Mouse (Mus musculus) heart, embryonic 10.5 days (tissue): ENCODE results near the gene Rpap3. TPM values are rescaled to one million over a fixed set of nuclear protein-coding genes. Genes with fewer than 3 reads are reported as not detected.
A peak's percentile ranks its signal among the peaks of the same experiment; 100 is the strongest.

ENCODE experiments used
- DNase-seq: peaks from one replicate; pipeline ENCODE4 v3.0.0-alpha.2; 2017; ENCODE audit warnings: low spot score
- H3K27ac ChIP-seq: fragments of 300-500 bp; sonication (generic); 2 replicates; pipeline ENCODE4 v1.5.1; 2016; ENCODE audit warnings: mild to moderate bottlenecking
- H3K27me3 ChIP-seq: fragments of 300-500 bp; sonication (generic); 2 replicates; pipeline ENCODE4 v1.6.1; 2016; ENCODE audit warnings: mild to moderate bottlenecking; ENCODE audit not compliant: poor library complexity, insufficient read depth, severe bottlenecking
- H3K36me3 ChIP-seq: fragments of 300-500 bp; sonication (generic); 2 replicates; pipeline ENCODE4 v1.6.1; 2016; ENCODE audit warnings: mild to moderate bottlenecking, moderate library complexity
- H3K4me1 ChIP-seq: fragments of 300-500 bp; sonication (generic); 2 replicates; pipeline ENCODE4 v1.6.1; 2016; ENCODE audit warnings: mild to moderate bottlenecking
- H3K4me3 ChIP-seq: fragments of 300-500 bp; sonication (generic); 2 replicates; pipeline ENCODE4 v1.5.1; 2016; ENCODE audit warnings: mild to moderate bottlenecking, moderate library complexity
- H3K9me3 ChIP-seq: fragments of 300-500 bp; sonication (generic); 2 replicates; pipeline ENCODE4 v1.6.1; 2016; ENCODE audit warnings: mild to moderate bottlenecking, moderate library complexity
- WGBS: fragments of 180-500 bp; shearing (Covaris S2); methylation state at CpG from one replicate; pipeline ENCODE4 v1.1.7; 2016; 5-methylcytosine and 5-hydroxymethylcytosine counted together
- polyA plus RNA-seq: library from polyadenylated mRNA; unstranded; fragments of >200 nt; fragmentation: Nextera tagmentation; extraction: Ambion mirVana; gene quantifications from 2 replicates; pipeline ENCODE4 v1.2.1, GENCODE M21; 2016

Rpap3 gene
- polyA plus RNA-seq, 1 experiment from 2014 or later, result 27.1 TPM

GRCm38 (mm10) chr15:97745331-97745730, 39.7 kb upstream of the Rpap3 start:
- H3K9me3 ChIP-seq, result no peaks in the 10 kb centered on the region
- 0 out of 2 replicates have a peak overlapping the region, but pooled peaks have one; percentile 1 for H3K4me3 ChIP-seq
- H3K27ac ChIP-seq, result peak overlapping the region; percentile 66
- DNase-seq, result no peak
- H3K27me3 ChIP-seq, result no peaks in the 10 kb centered on the region
- WGBS, result 52% methylated on average over 10 of the region's 10 CpGs
- peaks cover 24% of the 10 kb centered on the region; the same call in 1 of the 2 replicates for H3K36me3 ChIP-seq
- H3K4me1 ChIP-seq, result peaks cover 79% of the 10 kb centered on the region

- Histone ChIP-seq H3K27me3 (no peaks in the 10 kb centered on the region), H3K27ac (peak overlapping the region; percentile 66), H3K4me3 (0 out of 2 replicates have a peak overlapping the region, but pooled peaks have one; percentile 1), H3K36me3 (peaks cover 24% of the 10 kb centered on the region; the same call in 1 of the 2 replicates), H3K9me3 (no peaks in the 10 kb centered on the region), H3K4me1 (peaks cover 75% of the 10 kb centered on the region)
- DNase-seq, result no peak
- 69% methylated on average over 10 of the region's 10 CpGs for WGBS
Observed at GRCm38 (mm10) chr15:97744930-97745329, 39.3 kb upstream of the Rpap3 start.

GRCm38 (mm10) chr15:97743961-97744525, 38.4 kb upstream of the Rpap3 start:
- peaks cover 24% of the 10 kb centered on the region; the same call in 1 of the 2 replicates for H3K36me3 ChIP-seq
- no peaks in the 10 kb centered on the region for H3K27me3 ChIP-seq
- H3K9me3 ChIP-seq, result no peaks in the 10 kb centered on the region
- H3K4me3 ChIP-seq, result no peak overlapping the region
- peak overlapping the region; percentile 67 for H3K27ac ChIP-seq
- no peak for DNase-seq
- H3K4me1 ChIP-seq, result peaks cover 68% of the 10 kb centered on the region
- 52% methylated on average over 12 of the region's 12 CpGs for WGBS

GRCm38 (mm10) chr15:97743210-97743609, 37.6 kb upstream of the Rpap3 start:
- Histone ChIP-seq H3K27ac (peak overlapping the region; percentile 3), H3K4me1 (peaks cover 59% of the 10 kb centered on the region), H3K27me3 (no peaks in the 10 kb centered on the region), H3K4me3 (no peak overlapping the region), H3K9me3 (no peaks in the 10 kb centered on the region), H3K36me3 (peaks cover 19% of the 10 kb centered on the region; the same call in 1 of the 2 replicates)
- 75% methylated on average over 5 of the region's 5 CpGs for WGBS
- DNase-seq, result no peak

- Histone ChIP-seq H3K4me1 (peaks cover 53% of the 10 kb centered on the region), H3K4me3 (no peak overlapping the region), H3K27me3 (no peaks in the 10 kb centered on the region), H3K9me3 (no peaks in the 10 kb centered on the region), H3K36me3 (peaks cover 19% of the 10 kb centered on the region; the same call in 1 of the 2 replicates), H3K27ac (peak overlapping the region; percentile 83)
- no peak for DNase-seq
- WGBS, result 52% methylated on average over 4 of the region's 4 CpGs
Observed at GRCm38 (mm10) chr15:97742600-97742999, 37.0 kb upstream of the Rpap3 start.

DNA sequence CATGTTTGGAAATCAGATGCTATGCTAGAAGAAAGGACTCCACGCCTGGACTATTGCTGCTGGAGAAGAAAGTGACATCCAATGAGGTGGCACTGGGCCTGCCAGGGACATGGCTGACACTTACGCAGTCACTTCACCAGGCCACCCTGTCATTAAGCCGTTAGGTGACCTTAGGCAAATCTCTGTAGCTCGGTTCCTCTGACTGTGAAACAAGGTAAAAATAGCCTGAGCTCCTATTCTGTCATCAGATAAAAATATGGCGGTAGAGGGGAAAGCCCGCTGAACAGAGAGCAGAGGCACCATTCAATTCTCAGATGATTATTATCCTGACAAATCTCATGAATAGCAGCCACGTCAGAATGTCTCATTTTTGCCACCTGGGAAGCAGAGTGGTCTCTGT, 36.4 kb upstream of the Rpap3 start:
- H3K4me3 ChIP-seq, result no peak overlapping the region
- 36% methylated on average over 7 of the region's 7 CpGs for WGBS
- peak overlapping the region; percentile 83 for H3K27ac ChIP-seq
- peaks cover 19% of the 10 kb centered on the region; the same call in 1 of the 2 replicates for H3K36me3 ChIP-seq
- H3K9me3 ChIP-seq, result no peaks in the 10 kb centered on the region
- no peaks in the 10 kb centered on the region for H3K27me3 ChIP-seq
- peaks cover 51% of the 10 kb centered on the region for H3K4me1 ChIP-seq
- DNase-seq, result no peak

- Histone ChIP-seq H3K4me1 (peaks cover 48% of the 10 kb centered on the region), H3K4me3 (no peak overlapping the region), H3K9me3 (no peaks in the 10 kb centered on the region), H3K36me3 (peaks cover 16% of the 10 kb centered on the region; the same call in 1 of the 2 replicates), H3K27me3 (no peaks in the 10 kb centered on the region), H3K27ac (peak overlapping the region; percentile 83)
- WGBS, result 76% methylated on average over 12 of the region's 12 CpGs
- DNase-seq, result no peak
Observed at GRCm38 (mm10) chr15:97741662-97742061, 36.0 kb upstream of the Rpap3 start.

GRCm38 (mm10) chr15:97740283-97740732, 34.7 kb upstream of the Rpap3 start:
- H3K27ac ChIP-seq, result no peak overlapping the region
- DNase-seq, result no peak
- no peaks in the 10 kb centered on the region for H3K9me3 ChIP-seq
- H3K4me3 ChIP-seq, result no peak overlapping the region
- peaks cover 7% of the 10 kb centered on the region; the same call in 1 of the 2 replicates for H3K36me3 ChIP-seq
- 90% methylated on average over 9 of the region's 9 CpGs for WGBS
- peaks cover 40% of the 10 kb centered on the region for H3K4me1 ChIP-seq
- no peaks in the 10 kb centered on the region for H3K27me3 ChIP-seq

GRCm38 (mm10) chr15:97738923-97739322, 33.3 kb upstream of the Rpap3 start:
- no peak overlapping the region for H3K4me3 ChIP-seq
- 83% methylated on average over 7 of the region's 7 CpGs for WGBS
- DNase-seq, result no peak
- H3K27ac ChIP-seq, result no peak overlapping the region
- H3K4me1 ChIP-seq, result peaks cover 28% of the 10 kb centered on the region
- no peaks in the 10 kb centered on the region for H3K27me3 ChIP-seq
- H3K36me3 ChIP-seq, result 0 out of 2 replicates have a peak, but pooled peaks cover 1% of the 10 kb centered on the region
- no peaks in the 10 kb centered on the region for H3K9me3 ChIP-seq

GRCm38 (mm10) chr15:97731988-97732387, 26.4 kb upstream of the Rpap3 start:
- Histone ChIP-seq H3K4me1 (peaks cover 4% of the 10 kb centered on the region; the same call in 1 of the 2 replicates), H3K9me3 (no peaks in the 10 kb centered on the region), H3K27ac (no peak overlapping the region), H3K27me3 (peaks cover 14% of the 10 kb centered on the region; the same call in 1 of the 2 replicates), H3K4me3 (no peak overlapping the region), H3K36me3 (no peaks in the 10 kb centered on the region)
- WGBS, result 91% methylated on average over 11 of the region's 11 CpGs
- DNase-seq, result no peak

GRCm38 (mm10) chr15:97731111-97731510, 25.5 kb upstream of the Rpap3 start, which contains the start of gene Endou:
Gene Endou (minus strand): TSS chr15:97731339.
- Histone ChIP-seq H3K36me3 (no peaks in the 10 kb centered on the region), H3K27me3 (peaks cover 14% of the 10 kb centered on the region; the same call in 1 of the 2 replicates), H3K4me1 (peaks cover 8% of the 10 kb centered on the region), H3K4me3 (no peak within 1 kb of the TSS), H3K27ac (no peak within 1 kb of the TSS), H3K9me3 (no peaks in the 10 kb centered on the region)
- no peak for DNase-seq
- WGBS, result 84% methylated on average over 8 of the region's 8 CpGs

GRCm38 (mm10) chr15:97730365-97730764, 24.7 kb upstream of the Rpap3 start:
- Histone ChIP-seq H3K9me3 (no peaks in the 10 kb centered on the region), H3K27me3 (peaks cover 14% of the 10 kb centered on the region; the same call in 1 of the 2 replicates), H3K4me1 (peaks cover 8% of the 10 kb centered on the region), H3K36me3 (no peaks in the 10 kb centered on the region), H3K4me3 (no peak overlapping the region), H3K27ac (no peak overlapping the region)
- DNase-seq, result no peak
- 43% methylated on average over 6 of the region's 6 CpGs for WGBS

DNA sequence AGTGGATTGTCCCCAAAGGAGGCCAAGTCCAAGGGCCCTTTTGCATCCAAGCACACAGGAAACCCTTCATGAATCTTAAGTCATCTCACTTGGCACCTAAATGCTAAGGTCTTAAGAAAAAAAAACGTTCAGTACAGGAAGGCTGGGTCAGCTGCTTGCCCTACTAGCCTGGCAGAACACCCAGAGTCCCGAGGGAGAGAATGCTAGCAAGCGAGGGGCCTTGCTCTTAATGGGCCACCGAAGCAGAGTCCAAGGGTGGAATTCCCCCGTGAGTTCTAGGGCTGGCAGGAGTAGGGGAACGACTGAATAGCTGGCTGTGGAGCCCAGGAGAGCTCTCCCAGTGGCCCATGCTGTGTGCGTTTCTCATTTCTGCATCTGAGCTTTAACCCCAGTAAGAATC, 23.2 kb upstream of the Rpap3 start:
- Histone ChIP-seq H3K36me3 (no peaks in the 10 kb centered on the region), H3K9me3 (no peaks in the 10 kb centered on the region), H3K27ac (no peak overlapping the region), H3K4me3 (no peak overlapping the region), H3K27me3 (peaks cover 14% of the 10 kb centered on the region; the same call in 1 of the 2 replicates), H3K4me1 (peaks cover 8% of the 10 kb centered on the region)
- WGBS, result 72% methylated on average over 7 of the region's 7 CpGs
- no peak for DNase-seq
